Mouse (Mus musculus): Measurements from ENCODE around the gene Hipk2. TPM values are rescaled to one million over a fixed set of nuclear protein-coding genes. Genes with fewer than 3 reads are reported as not detected.

The Hipk2 gene
- polyA plus RNA-seq, 1 experiment from 2014 or later = 7.1 TPM

DNA sequence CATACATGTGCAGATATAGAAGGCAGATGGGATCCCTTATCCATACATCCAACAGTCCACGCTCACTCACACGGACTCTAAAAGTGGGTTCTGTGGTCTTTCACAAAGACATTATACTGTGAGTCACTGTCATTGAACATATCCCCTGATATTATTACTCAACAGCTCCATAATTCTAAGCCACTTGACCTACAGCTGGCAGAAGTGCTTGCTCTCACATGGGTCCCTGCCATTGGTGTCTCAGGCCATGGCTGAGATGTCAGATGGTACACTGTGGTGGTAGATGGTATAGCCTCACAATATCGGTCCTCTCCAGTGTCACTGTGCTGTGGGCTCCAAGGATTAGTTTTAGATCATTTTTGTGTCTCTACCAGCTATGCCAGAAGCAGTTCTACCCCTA, 42.2 kb downstream of the Hipk2 start:
- DNase-seq (ENCODE audit: low spot score) = no peak

DNA sequence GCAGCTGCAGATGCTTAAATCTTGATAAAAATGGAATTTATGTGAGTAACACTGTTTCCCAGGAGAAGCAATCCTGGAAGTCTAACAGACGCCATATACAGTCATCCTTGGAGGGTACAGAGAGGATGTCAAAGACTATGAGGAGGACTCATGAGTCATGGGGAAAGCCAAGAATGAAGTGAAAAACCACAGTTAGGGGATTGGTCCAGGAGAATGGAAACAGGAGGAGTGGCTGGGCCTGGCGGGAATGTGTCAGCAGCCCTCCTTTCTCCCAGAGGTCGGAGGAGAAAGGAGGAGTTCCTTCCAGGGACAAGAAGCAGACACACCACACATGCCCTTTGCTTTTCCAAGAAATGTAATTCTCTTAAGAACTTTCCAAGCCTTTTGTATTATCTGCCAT, 46.5 kb downstream of the Hipk2 start:
- no peak for DNase-seq (ENCODE audit: low spot score)

DNA sequence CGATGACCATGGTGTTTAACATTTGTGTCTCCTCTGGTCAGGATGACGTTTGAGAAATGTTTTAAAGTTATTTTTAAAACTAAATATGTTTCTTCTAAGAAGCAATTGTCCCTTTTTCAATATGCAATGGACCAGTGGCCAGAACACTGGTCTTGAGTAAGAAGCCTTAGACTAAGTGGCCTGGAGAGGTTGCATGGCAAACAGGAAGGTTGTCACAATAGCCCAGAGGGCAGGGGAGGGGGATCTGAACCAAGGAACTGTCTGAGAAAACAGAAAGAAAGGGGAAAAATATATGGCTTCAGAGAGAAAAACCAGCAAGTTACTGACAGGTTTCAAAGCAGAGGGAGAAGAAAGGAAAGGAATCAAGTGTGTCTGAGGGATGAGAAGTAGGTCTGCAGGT, 47.8 kb downstream of the Hipk2 start:
- no peak for DNase-seq (ENCODE audit: low spot score)

DNA sequence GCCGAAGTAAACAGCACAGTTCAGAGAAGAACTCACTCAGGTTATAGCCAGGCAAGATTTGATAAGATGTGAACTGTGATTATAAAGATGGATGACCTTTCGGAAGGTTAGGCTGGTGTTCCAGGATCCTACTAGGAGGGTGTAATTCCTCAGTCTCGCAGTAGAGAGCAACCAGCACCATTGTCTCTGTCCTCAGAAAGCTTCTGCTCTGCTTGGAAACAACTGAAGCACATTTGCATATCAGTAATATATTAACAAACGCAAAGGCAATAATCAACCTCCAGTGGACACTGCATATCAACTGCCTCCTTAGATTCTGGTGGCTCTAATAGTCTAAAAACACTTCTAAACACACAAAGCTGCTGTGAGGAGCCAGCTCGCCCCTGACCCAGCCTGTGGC, 48.5 kb downstream of the Hipk2 start:
- DNase-seq (ENCODE audit: low spot score) = no peak

DNA sequence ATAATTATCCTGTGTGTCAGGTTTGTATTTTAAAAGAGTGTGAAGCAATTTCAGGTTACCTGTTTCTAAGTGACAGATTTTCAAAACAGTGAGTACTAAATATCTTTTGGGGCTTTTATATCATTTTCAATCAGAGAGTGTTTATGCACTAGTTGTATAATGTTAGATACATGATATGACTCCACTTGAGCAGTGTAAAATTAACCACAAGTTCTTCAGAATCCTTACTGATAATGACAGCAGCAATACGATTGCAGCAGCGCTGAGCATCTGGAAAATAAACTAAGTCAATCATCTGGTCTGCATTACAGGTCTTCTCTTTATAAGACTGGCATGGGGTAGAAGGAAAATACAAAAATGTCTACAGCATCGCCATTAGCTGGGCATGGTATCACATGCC, 49.1 kb downstream of the Hipk2 start:
- DNase-seq (ENCODE audit: low spot score) = no peak

DNA sequence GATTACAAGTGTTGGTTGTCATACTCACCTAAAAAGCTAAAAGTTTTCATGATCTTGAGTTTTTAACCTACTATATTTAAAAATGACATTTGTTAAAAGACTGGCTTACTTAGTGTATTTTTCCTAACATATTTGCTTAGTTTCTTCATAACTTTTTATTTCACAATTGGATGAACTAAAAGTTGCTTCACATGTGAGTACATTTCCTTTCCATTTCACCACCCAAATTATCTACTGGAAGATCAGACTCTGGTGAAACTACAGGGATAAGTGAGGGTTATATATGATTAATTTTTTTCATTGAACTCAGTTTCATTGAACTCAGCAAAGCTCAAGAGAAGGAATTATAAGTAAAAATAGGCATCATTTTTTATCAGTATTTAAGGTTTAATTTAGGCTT, 50.1 kb downstream of the Hipk2 start:
- DNase-seq (ENCODE audit: low spot score) = no peak

DNA sequence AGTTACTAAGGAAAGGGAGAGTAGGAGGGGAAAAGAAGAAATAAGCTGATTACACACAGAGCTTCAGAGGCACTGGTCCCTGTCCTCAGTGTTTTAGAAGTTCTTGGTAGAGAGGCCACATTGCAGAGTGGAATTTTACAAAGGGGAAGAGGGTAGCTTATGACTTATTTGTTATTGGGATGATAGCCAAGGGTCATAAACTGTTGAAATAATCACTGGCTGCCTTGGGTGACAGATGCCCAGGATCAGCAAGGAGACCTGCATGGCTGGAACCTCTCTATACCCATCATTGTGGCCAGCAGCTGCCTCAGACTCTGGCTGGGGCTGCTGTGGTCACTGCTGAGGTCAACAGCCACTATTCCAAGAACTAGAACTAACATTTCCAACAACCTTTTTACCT, 52.1 kb downstream of the Hipk2 start:
- DNase-seq (ENCODE audit: low spot score) = no peak

DNA sequence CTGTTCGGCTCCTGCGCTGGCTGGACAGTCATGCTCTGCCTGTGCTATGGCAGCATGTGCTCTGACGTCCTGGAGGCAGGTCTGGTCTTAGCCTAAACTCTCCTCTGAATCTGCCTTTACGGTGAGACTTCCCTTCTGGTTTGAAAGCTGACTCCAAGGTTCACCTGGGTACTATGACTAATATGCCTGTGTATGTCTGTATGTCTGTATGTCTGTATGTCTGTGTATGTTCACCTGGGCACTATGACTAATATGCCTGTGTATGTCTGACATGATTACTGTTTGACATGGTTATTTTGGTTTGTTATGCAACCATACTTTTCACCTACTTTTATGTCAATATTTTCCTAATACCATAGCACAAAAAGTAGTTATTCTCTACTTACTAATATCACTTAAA, 52.8 kb downstream of the Hipk2 start:
- DNase-seq (ENCODE audit: low spot score) = no peak

DNA sequence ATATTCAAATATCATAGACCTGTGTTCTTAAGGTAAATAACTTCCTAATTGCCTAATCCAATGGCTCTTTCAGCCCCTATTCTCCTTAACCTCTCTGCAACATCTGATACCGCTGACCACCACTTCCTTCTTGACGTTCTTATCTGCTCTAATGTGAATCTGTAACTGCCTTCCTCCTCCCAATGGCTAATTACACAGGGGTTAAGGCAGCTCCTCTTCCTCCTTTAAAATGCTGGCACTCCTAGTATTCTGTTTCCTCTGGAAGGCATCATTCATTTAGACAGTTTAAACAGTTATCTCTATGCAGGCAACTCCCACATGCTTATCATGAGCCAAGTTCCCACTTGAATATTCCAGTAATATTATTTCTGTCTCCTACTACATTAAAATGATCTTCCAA, 54.3 kb downstream of the Hipk2 start:
- DNase-seq (ENCODE audit: low spot score) = no peak

DNA sequence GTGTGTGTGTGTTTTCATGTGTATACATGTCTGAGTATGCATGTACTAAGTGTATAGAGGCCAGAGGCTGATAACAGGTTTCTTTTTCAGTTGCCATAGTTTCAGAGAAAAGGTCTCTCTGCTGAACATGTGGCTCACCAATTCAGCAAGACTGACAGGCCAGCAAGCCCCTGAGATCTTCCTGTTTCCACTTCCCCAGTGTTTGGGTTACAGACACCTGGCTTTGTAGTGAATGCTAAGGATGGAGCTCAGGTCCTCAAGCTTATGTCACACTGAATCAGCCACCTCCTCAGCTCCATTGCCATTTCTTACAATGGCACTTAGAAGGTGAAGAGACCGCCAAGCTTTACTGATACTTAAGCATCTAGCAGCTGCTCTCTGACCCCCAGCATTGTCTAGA, 55.1 kb downstream of the Hipk2 start:
- no peak for DNase-seq (ENCODE audit: low spot score)

DNA sequence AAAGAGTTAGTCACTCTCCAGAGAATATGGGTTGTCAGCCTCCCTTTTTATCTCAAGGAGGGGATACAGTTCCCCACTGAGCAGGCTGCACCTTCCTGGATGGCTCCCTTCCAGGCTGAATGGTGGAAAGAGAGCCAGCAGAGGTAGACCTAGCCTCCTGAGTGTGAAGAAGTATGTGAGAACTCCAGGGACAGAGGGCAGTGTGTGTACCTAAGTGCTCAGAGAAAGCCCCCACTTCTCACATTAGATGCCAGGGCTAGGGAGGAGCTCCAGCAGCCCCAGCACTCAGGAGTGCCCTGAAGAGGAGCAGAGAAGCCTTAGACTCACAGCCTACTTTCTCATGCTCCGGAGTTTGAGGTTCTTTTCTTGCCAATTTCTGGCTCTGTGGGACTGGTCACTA, 59.7 kb downstream of the Hipk2 start:
- no peak for DNase-seq (ENCODE audit: low spot score)

DNA sequence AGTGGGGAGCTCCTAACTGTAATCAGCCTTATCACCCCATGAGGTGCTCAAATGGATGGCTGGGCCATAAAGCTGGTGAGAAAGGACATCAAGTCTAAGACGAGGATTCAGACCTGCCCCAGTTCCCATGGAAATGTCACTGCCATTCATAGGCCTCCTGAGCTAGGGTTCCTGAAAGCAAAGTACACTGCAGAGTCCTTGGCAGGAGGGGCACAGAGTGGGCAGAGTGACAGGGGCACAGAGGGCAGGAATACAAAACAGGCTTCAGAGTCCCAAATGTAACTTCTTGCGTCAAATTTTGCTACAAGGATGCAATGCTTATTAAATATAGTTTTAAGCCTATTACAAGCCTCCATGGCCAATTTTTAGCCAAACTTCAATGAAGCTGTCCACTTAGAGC, 60.4 kb downstream of the Hipk2 start:
- DNase-seq (ENCODE audit: low spot score) = no peak

DNA sequence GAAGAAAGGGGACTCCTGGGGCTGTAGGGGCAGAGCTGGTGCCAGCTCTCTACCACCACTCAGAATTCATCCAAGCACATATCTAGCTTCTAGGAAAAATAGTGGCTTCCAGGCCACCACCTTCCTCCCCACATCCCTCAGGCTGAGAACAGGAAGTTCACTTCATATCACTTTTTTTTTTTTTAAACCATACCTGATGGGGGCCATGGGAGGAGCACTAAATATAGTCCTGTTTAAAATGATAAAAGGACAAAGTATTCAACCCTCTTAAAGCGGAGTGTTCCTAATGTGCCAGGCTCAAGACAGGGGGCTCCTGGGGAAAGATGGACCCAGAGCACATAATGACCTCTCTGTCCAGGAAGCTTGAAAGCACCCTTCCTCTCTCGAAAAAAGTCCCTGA, 61.3 kb downstream of the Hipk2 start:
- DNase-seq (ENCODE audit: low spot score) = no peak

DNA sequence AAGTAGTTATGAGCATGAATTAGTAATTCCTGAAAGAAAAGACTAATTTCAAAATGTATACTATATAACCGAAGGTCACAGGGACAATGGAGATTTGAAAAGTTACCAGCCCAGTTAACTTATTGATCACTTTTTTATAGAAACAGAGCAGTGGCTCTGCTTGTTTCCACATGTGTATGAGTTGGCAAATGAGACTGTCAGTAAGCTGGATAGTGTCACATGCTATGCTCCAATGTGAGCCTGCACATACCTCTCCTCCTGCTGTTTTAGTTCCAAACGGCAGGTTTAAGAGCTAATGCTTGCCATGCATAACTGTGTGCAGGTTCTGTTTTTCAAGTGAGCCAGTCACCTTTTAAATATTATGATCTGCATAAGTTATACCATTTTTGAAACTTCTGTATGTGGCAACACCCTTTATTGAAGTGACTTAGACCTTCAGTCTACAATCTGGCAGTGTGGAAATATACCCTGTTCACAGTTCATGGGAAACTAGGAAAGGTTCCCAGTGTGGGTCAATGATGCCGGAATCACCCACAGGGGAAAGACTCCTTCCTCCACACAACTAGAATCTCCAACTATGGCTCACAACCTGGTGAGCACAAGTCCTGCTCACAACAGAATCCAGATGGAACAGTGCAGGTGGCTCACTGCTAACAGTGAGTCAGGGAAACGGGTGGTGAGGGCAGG, 64.4 kb downstream of the Hipk2 start:
- no peak for DNase-seq (ENCODE audit: low spot score)

DNA sequence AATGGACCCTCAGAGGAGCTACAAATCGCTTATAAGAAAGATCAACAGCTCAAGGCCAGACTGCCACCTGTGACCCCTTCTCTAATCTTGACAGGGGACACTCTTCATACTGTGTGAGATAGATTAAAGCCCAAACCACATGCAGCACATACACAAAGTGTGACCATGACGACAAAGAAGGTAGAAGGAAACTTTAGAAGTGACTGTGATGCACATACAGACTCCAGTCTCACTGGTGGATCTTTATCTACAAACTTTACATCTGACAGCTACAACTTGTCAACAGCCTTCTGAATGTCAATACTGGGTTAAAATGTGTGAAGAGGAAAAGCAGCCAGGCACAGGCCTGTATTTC, 65.9 kb downstream of the Hipk2 start:
- no peak for DNase-seq (ENCODE audit: low spot score)

DNA sequence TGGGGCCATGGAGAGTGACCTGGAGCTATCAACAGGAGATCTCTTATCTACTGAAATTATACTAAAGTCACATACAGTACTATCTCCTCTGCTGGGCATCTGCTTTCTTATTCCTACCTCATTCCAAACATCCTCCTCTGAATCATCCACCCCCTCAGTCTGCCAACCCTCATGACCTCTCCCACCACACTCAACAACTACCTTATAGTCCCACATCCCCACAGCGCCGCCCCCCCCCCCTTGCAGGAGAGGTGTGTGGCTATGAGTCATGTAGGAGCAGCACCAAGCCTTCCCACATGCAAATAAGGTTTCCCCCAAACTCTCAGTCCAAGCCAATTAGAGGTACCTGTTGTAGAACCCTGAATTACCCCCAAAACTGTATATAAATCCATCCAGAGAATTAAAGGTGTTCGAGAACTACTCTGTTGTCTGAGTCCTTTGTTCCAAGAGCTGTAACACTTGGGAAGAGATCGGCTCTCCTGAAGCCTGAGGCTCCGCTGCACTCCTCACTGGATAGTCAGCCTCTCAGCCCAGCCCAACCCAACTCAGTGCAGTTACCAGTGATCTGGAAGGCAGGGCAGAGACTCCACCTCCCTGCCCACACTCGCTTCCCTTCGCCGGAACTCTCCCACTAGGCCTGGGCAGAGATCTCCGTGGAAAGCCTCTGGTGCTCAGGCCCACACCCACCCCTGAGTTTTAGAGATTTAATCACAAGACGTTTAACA, 66.4 kb downstream of the Hipk2 start:
- DNase-seq (ENCODE audit: low spot score) = no peak

DNA sequence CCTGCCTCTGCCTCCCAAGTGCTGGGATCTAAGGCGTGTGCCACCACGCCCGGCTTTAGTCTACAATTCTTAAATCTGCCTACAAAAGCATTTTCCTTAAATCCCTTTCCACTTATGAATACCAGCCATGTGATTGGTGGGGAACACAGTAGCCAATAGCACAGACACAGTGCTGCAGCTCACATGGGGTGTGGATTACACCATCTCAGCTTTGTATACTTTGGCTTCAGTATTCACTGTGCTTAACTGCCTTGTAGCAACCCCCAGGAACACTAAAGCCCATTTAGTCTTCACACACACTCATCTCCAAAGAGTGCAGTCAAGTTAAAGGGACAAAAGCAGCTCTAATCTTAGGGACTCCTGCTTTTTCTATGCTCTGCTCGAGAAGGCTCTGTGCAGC, 67.6 kb downstream of the Hipk2 start:
- no peak for DNase-seq (ENCODE audit: low spot score)

DNA sequence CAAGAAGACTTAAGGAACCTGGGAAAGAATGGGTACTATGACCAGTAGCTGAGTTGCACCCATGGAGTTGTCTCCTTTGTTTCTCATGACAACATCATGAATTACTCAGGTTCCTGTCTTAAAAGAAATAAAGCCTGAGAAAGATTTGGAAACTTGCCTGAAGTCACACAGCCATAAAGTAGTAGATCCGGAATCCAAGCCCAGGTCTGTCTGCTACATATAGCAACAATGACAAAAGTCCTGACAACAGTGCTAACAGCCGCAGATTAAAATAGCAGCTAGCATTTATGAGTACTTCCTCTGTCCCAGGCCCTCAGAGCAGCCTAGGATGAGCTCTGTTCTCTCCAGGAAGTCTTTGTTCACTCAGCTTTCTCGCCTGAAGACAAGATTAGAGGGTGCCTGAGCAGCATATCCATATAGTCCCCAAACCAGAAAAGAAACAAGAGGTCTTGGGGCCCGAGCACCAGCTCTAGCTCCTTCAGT, 69.0 kb downstream of the Hipk2 start:
- peak; percentile 37 for DNase-seq (ENCODE audit: low spot score)

DNA sequence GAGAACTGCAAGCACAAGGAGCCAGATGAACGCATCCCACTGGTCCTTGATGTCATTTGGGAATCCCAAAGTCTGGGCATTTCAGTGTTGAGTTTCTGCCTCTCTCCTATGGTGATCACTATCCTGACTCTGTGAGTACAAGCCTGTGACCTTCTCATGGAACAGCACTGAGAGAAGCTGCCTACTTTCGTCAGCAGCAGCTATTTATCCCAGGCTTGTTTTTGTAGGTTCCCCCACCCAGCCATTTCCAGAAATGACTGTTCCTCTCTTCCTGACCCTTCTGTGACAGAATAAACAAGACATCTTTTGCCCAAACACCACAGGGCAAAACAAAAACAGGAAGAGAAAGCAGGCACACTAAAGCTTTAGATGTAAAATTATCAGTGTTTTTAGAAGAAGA, 70.4 kb downstream of the Hipk2 start:
- no peak for DNase-seq (ENCODE audit: low spot score)

DNA sequence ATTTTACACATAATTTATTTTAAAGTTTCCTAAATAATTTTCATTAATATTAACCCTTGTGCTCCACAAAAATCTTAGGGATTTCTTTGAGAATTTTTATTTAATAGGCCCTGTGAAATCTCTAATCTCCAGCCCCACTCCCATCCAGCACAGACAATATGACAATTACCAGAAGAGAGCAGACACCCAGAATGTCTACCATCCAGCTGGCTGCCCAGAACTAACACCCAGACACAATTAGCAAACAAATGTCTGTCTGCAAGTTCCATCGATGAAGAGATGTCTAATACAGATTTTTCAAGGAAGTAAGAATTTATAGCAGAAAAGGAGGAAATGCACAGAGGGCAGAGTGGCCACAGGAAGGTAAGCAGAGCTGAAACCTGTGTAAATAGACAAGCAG, 74.7 kb downstream of the Hipk2 start:
- no peak for DNase-seq (ENCODE audit: low spot score)

DNA sequence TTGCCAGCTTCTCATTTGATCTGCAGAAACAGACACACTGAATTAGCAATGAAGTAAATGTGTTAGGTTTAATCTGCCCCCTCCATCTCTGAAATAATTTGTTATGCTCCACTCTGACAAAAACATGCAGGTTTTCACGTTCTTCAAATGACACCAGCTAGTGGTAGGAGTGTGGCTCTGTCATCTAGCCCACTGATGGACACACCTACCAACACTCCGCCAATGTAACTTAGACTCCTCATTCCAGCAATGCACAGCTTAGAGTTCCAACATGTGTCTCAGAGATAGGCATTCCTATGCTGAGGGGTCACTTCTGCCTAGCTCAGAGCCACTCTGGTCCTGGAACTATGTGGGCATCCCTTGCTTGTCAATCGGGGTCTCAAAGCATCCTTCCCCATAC, 78.4 kb downstream of the Hipk2 start:
- DNase-seq (ENCODE audit: low spot score) = no peak

DNA sequence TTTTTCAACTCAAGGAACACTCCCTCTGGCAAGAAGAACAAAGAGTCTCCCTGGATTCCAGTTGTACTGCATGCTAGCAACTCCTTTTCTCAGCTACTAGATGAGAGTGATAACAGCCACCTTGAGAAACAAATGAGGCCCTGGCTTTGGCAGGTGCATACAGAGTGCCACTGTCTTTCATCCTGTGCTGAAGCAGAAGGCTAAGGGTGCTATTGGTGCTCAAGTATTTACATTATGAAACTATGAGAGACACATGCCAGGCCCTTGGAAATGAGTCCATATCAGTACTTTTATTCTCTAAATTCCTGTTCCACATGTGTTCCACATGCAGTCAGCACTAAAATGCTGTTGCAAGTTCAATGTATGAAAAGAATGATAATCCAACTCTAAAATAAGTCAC, 79.0 kb downstream of the Hipk2 start:
- no peak for DNase-seq (ENCODE audit: low spot score)

DNA sequence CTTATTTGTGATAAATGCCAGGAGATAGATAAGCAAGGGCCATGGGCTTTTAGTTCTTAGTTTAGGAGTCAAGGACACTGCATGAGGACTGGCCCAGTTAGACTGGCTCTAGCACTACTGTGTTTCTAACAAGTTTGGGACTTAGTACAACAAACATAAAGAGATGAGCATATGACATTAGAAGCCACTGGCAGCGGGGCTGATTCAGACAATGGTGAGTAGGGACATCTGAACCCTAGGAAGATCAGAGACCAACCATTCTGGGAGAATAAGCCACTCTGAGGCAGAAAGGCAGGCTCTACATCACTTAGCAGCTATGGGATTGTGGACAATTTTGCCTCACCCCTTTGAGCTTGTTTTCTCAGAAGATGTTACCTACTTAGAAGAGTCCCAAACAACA, 79.6 kb downstream of the Hipk2 start:
- DNase-seq (ENCODE audit: low spot score) = no peak
